Mouse (Mus musculus) gastrocnemius, adult 2 months (tissue): ENCODE data around the gene Magi1. TPM values are rescaled to one million over a fixed set of nuclear protein-coding genes. Genes with fewer than 3 reads are reported as not detected.

ENCODE experiments used
- DNase-seq: peaks from one replicate; pipeline ENCODE4 v3.0.0; 2022
- H3K27ac ChIP-seq: fragments of 200-600 bp; 2 replicates; pipeline ENCODE4 v1.8.1; 2022; ENCODE audit warnings: mild to moderate bottlenecking
- H3K4me3 ChIP-seq: fragments of 200-600 bp; 2 replicates; pipeline ENCODE4 v1.8.1; 2022; ENCODE audit warnings: mild to moderate bottlenecking, moderate library complexity
- CTCF ChIP-seq: fragments of 200-600 bp; IDR thresholded peaks from 2 replicates; pipeline ENCODE4 v1.8.1; 2022; ENCODE audit warnings: antibody characterized with exemption, mild to moderate bottlenecking, moderate library complexity
- intact Hi-C: fragments of 180-260 bp; cut with DNase I; formaldehyde crosslinking; loops from one replicate; pipeline ENCODE4 v1.15.1; 2025
- total RNA-seq, 2 experiments: library from RNA; stranded (reverse); gene quantifications; 2 replicates each; pipeline ENCODE4 v1.2.3; 2021

Gene Magi1
- total RNA-seq, 2 experiments from 2014 or later: 4.2 to 4.5 TPM

DNA sequence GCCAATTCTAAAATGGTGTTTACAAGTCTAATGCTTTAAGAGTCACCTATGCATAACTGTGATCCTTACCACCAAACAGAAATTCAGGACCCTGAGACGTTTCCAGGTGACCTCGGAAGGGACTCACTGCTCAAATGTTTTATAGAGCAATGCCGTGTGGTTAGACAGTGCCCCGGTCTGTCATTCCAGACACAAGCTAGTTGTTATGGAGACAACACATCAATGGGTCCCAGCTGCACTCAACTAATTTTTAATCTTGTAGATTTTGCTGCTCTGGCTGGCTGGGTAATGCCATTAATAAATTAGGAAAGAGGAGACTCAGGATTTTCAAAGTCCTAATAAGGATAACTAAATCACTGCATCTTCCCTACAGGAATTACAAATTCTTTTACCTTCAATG is 151.7 kb downstream of the Magi1 start:
- no peak overlapping the region for H3K4me3 ChIP-seq
- intact Hi-C loops: no loop called here
- DNase-seq: no peak
- H3K27ac ChIP-seq: no peak overlapping the region
- TF ChIP-seq CTCF: no peak

DNA sequence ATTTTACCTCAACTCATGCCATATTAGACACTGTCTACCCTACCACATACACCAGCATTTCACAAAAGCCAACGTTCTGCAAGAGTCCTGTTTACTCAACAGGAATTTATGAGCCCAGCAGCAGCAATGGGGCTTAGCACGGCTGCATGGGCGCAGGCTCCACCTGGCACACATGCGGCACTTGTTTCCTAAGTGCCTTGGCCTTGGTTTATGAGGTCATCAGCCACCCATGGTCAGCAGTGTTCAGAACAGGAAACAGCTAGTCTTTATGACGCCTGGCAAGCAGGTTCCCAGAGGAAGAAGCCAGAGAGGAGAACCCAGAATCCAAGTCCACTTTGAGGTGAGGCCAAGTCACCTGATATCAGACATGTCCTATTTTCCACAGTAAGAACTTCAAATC is 153.3 kb downstream of the Magi1 start:
- TF ChIP-seq CTCF: no peak
- Histone ChIP-seq H3K4me3 (no peak overlapping the region), H3K27ac (no peak overlapping the region)
- no peak for DNase-seq
- intact Hi-C loops: no loop called here

DNA sequence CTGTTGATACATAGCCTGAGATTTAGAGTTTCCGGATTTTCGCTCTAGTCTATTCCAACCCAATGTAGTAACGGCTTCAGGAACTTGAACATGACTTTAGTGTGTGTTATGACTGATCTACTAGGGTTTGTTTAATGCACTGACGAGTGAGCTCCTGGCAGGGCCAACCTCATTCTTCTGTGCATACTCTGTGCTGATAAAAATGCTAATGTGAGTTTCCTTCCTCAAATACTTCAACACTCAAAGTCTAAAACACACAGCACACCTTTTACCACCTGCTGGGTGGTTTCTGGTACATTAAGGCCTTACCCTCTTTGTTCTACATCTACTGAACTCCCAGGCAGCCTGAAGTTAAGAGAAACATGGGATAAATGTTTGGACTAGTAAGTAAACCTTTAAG is 157.0 kb downstream of the Magi1 start:
- no peak for TF ChIP-seq CTCF
- DNase-seq: no peak

DNA sequence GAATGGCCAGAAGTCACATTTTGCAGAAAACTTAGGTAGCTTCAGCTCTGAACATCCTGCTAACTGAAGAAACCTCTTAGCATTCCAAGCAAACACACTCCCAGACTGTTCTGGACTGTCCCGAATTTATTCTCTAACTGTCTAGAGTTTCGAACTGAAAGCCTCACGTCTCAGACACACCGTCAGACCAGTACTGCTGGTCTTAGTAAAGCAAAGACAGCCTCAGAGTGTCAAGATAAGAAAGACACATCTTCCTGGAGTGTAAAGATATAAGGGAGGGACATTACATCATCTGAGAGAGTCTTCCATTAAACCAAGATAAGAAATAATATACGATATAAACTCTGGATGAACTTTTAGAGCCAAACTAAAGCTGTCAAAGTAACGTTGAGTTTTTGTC is 158.6 kb downstream of the Magi1 start:
- TF ChIP-seq CTCF: no peak
- DNase-seq: no peak
- no peak overlapping the region for H3K27ac ChIP-seq
- H3K4me3 ChIP-seq: no peak overlapping the region
- intact Hi-C loops: no loop called here

More for the DNA sequence above, 157.0 kb downstream of the Magi1 start:
- Histone ChIP-seq H3K4me3 (no peak overlapping the region), H3K27ac (no peak overlapping the region)
- intact Hi-C loops: no loop called here

DNA sequence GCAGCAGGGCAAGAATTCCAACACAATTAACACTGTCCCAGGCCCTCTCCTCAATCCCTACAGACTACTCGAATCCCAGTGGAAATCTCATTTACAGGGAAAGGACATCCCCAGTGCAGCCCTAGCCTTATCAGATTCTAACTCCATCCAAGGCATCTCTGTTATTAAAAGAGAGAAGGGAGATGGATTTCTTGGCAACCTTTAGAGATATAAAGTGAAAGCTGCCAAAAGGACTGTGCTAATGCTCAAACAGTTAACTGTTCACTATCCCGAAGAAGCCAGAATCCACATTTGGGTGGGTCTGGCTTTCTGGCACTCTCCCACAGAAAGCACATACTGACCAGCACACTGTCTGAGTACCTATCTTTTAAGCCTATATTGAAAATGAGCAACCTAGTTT is 159.4 kb downstream of the Magi1 start:
- no peak for DNase-seq
- intact Hi-C loops: no loop called here
- no peak for TF ChIP-seq CTCF
- Histone ChIP-seq H3K27ac (no peak overlapping the region), H3K4me3 (no peak overlapping the region)

DNA sequence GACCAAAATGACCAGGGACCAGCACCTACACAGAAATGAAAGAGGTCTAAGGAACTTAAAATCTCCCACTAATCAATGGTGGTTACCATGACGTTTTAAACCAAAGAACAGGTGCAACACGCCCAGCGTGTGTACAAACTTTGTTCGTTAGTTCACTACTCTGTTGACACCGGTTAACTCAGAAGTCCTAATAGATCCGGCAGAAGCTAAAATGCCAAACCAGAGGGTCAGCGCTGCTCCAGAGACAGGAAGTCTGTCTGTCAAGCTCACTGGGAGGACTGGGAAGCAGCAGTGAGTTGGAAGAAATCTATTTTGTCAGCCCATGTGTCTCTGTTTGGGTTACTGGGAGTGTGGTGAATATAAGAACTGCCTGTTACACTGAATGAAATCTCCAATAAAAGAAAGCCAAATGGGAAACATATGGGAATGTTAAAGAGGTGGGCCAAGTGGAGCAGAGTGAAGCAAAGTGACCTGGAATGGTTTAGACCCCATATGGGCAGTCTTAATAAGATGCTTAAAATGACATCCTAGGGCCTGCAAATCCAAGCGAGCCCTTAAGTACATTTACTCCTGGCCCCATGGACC is 161.1 kb downstream of the Magi1 start:
- intact Hi-C loops: no loop called here
- TF ChIP-seq CTCF: no peak
- no peak for DNase-seq

DNA sequence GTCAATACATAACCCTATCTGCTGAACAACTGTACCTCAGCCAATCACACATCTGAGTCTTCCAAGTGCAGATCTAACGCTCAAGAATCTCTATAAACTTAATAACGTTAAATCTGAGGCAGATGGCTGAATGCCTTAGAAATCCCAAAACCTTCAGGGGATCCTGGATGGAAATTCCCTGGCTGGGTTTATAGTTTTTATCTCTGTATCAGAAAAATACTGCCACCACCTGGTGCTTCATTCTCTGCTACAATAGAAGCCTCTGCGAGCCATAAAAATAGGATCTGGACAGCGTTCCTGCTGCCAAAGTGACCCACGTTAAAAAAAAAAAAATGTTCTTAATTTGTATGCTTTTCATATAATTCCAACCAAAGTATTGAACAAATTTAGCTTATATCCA is 162.2 kb downstream of the Magi1 start:
- no peak for DNase-seq
- Histone ChIP-seq H3K27ac (no peak overlapping the region), H3K4me3 (no peak overlapping the region)
- no peak for TF ChIP-seq CTCF
- intact Hi-C loops: no loop called here

More for the DNA sequence above, 161.1 kb downstream of the Magi1 start:
- H3K4me3 ChIP-seq: no peak overlapping the region
- H3K27ac ChIP-seq: no peak overlapping the region

DNA sequence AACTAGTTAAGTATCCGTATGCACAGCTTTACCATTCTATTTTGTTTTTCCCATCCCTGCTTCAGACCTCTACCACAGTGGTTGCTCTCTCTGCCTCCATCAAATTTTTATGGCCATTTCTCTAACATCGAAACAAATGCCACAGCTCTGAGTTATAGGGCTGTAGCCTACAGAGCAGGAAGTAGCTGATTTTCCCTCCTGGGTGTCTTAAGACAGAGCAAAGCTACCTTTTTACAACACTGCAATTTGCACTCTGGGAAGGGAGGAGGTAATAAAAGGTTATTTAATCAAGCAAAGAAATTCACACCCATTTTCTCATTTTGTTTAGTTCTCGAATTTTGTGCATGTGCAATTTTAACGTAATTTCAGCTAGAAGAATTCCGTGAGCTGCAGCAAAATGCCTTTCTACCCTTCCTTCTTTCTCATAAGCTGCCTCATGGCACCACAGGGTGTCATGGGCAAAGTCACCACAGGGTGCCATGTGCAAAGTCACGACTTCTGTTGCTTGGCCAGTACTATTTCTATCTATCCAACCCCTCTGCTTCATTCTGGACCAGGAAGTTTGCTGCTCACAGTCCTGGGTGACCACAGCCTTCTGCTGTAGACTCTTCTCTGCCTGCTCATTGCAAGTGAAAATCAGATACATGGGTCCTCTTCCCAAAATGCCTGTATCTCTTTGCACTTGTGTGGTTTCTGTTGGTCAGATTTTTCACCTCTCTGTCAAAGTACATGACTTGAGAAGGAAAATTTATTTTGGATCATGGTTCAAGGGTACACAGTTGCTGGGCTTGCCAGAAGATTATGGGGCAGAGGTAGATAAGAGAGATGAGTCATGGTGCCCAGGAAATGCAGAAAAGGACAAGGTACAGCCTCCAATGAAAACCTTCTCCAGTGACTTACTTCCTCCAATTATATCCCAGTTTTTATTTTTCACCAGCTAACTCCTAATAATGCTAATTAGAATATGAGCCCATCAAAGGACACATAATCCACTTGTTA is 167.0 kb downstream of the Magi1 start:
- intact Hi-C loops: no loop called here
- DNase-seq: no peak
- no peak for TF ChIP-seq CTCF
- H3K4me3 ChIP-seq: no peak overlapping the region
- H3K27ac ChIP-seq: no peak overlapping the region

DNA sequence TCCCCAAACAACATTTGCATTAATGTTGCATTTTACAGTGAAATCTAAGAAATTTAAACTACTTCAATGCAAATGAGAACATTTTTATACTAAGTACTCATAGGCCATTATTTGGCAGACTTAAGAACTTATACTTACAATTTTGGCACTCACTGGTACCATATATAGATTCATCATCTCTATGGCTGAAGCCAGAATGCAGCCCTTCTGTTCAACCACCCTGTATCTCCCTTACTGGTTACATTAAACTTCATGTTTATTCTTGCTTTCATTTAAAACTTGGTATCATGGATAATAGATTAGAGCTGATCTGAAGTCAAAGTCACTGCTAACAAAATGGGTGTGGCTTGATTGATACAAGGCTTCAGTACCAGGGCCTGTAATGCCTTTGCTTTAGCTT is 171.9 kb downstream of the Magi1 start:
- no peak for DNase-seq
- Histone ChIP-seq H3K27ac (no peak overlapping the region), H3K4me3 (no peak overlapping the region)
- intact Hi-C loops: no loop called here
- TF ChIP-seq CTCF: no peak

DNA sequence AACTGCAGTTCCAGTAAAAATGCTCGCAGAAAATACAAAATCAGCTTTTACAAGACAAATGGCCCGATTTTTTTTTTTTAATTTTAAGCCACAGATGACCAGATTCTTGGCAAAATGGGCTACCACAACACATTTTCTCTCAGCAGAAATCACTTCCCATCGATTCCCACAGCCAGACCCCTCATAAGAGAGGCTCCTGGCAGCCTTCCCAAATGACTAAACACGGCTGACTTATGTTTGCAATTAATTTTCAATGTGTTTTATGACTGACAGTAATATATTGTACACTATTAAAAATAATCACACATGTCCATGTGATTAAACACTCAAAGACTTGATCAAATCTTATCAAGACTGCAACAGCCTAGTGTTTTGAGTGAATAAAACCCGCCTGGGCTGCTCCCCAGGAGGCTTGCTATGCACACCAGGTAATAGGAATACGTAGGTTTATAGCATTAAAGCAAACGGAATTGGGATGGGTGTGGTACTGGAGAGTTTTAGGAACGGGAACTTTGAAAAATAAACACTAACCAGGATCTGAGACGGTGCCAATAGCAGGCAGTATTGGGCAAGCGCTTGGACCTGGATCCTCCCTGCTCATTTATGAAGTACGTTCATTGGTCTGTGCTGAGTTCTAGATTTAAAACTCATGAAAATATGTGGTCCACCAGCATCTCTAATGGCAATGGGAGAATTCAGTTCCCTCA is 176.2 kb downstream of the Magi1 start:
- intact Hi-C loops: no loop called here
- Histone ChIP-seq H3K4me3 (no peak overlapping the region), H3K27ac (no peak overlapping the region)
- peak; percentile 29 for DNase-seq
- no peak for TF ChIP-seq CTCF

DNA sequence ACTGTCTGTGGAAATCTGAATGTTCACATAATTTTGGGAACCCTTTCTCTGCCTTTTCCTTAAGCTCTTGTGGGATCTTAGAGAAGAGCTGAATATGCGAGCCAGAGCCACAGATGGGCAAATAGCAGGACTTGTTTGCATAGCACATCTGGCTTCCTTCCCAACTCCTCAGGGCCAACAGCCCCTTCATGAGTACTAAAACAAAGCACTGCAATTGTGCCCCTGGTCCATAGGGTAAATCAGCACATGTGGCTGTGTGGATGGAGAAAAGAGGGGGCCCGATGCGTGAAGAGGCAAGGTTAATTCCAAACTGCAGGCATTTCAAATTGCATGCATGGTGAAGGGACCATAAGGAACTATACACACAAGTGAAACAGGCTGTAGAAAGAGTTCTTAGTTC is 180.1 kb downstream of the Magi1 start:
- no peak for TF ChIP-seq CTCF
- Histone ChIP-seq H3K27ac (no peak overlapping the region), H3K4me3 (no peak overlapping the region)
- no peak for DNase-seq
- intact Hi-C loops: no loop called here

DNA sequence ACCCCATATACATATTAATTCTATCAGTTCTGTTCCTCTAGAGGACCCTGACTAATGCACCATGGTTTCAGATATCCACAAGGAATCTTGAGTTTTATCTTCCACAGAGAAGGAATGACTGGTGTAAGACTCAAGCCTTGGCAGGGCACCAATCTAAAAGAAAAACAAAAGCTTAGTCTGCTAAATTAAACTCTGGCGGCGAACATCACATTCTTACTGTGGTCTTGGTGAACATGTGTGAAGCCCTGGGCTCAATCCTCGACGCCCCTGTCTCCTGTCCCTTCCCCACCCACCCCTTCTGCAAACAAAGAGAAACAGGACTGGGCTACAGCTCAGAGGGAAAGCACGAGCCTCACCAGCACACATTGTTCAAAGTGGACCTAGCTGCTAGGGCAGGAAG is 182.5 kb downstream of the Magi1 start:
- no peak for TF ChIP-seq CTCF
- intact Hi-C loops: no loop called here
- no peak overlapping the region for H3K27ac ChIP-seq
- no peak for DNase-seq
- no peak overlapping the region for H3K4me3 ChIP-seq
